ENCODE assay signal across 12 mouse cellular contexts in the genomic region with DNA sequence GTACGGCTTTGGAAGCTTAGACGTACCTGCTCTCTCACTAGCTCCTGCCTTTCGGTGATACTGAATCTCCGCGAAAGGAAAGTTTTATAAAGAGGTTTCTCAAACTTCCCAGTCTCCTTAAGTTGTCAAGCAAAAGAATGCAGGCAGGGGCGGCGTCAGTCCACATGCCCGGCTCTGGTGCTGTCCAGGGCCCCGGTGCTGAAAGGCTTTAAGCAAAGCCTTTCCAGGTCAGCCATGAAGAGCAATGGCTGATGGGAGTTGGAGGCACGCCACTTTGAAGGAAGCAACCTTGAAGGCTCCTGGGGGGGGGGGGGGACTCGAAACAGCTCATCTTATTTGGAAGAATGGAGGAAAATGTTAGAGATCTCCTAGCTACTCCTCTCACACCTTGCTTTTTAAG. TPM values are rescaled to one million over a fixed set of nuclear protein-coding genes. Genes with fewer than 3 reads are reported as not detected.
A peak's percentile ranks its signal among the peaks of the same experiment; 100 is the strongest.
DNase-seq lines count a peak whose midpoint lies in the region; ATAC-seq lines count a peak whose summit lies in the region.
"Had no signal": no experiment of that assay in that cellular context is flagged by ENCODE, and none has a peak within 500 bp of the region (broad histone marks: within the 10 kb centered on the region; RNA-seq: fewer than 3 reads in every experiment).

No protein-coding gene starts in this region.

- no peak overlapping the region for H3K4me3 ChIP-seq in limb, embryonic 11.5 days (ENCODE audit: low read depth, low read length)
- H3K4me3 ChIP-seq: layer of hippocampus, adult 2 months; midbrain, embryonic 12.5 days had no signal

- H3K9ac ChIP-seq in limb, embryonic 11.5 days (ENCODE audit: low read length) = no peak overlapping the region
- H3K9ac ChIP-seq: midbrain, embryonic 12.5 days had no signal

- intact Hi-C loops in heart, postnatal 25 days (cut with DNase I) = no loop called here

- no peaks in the 10 kb centered on the region for H3K36me3 ChIP-seq in limb, embryonic 11.5 days (ENCODE audit: control insufficient read depth, insufficient read depth, low read length)
- H3K36me3 ChIP-seq: midbrain, embryonic 12.5 days had no signal

- H3K9me3 ChIP-seq in limb, embryonic 11.5 days (ENCODE audit: control insufficient read depth, low read length) = no peaks in the 10 kb centered on the region
- H3K9me3 ChIP-seq: midbrain, embryonic 12.5 days had no signal

- no peak for ATAC-seq in limb, embryonic 11.5 days (ENCODE audit: insufficient number of reproducible peaks, low FRiP score, low TSS enrichment, low read depth)
- no peak for ATAC-seq in activated CD4-positive, CD25-positive, alpha-beta regulatory T cell, adult 4 months
- ATAC-seq in inflammation-experienced regulatory T-cells, adult 6 months = no peak

- DNase-seq in heart, postnatal 4 days = peak; percentile 63
- no peak for DNase-seq in heart, postnatal 25 days (ENCODE audit: low spot score)
- peak; percentile 40 for DNase-seq in 3T3-L1 (ENCODE audit: low read depth, low spot score)
- peak; percentile 19 to 64 for DNase-seq in adrenal gland, postnatal 36 days
- DNase-seq in limb, embryonic 11.5 days (ENCODE audit: low spot score) = peak; percentile 87
- no peak for DNase-seq in urinary bladder, adult 2 months (ENCODE audit: low spot score)
- DNase-seq: cerebellum, adult 11-12 months; gastrocnemius, postnatal 25 days had no signal

- no peak overlapping the region for H3K4me2 ChIP-seq in limb, embryonic 11.5 days (ENCODE audit: low read depth, severe bottlenecking)
- H3K4me2 ChIP-seq: midbrain, embryonic 12.5 days had no signal

- no peaks in the 10 kb centered on the region for H3K4me1 ChIP-seq in limb, embryonic 11.5 days (ENCODE audit: control insufficient read depth, insufficient read depth, low read length)

- H3K27me3 ChIP-seq in limb, embryonic 11.5 days (ENCODE audit: control insufficient read depth, insufficient read depth, low read length) = no peaks in the 10 kb centered on the region
- H3K27me3 ChIP-seq: midbrain, embryonic 12.5 days had no signal

- no peak overlapping the region for H3K27ac ChIP-seq in limb, embryonic 11.5 days (replicated peaks; ENCODE audit: low read depth, low read length)
- H3K27ac ChIP-seq: layer of hippocampus, adult 2 months; midbrain, embryonic 12.5 days had no signal

- 17% methylated on average over 11 of the region's 11 CpGs for WGBS in limb, embryonic 11.5 days

RNA-seq across cellular contexts. Expression of a gene that starts 34.3 kb away (rescaled TPM):
- under 1 TPM; 0.29 to 0.52 TPM for total RNA-seq in heart, postnatal 4 days (2021)
- total RNA-seq in heart, postnatal 25 days (2021) = under 1 TPM in 1 of 2 experiments, not detected in 1; 0.10 TPM
- total RNA-seq in adrenal gland, postnatal 36 days (2021) = under 1 TPM; 0.30 to 0.93 TPM
- polyA plus RNA-seq in limb, embryonic 11.5 days (2014; fragmentation: Nextera tagmentation; extraction: Ambion mirVana) = 1.2 and 1.7 TPM in 2 replicates
- polyA plus RNA-seq in activated CD4-positive, CD25-positive, alpha-beta regulatory T cell, adult 4 months (2017; shearing (Covaris generic)) = not detected
- polyA plus RNA-seq in inflammation-experienced regulatory T-cells, adult 6 months (2017; shearing (Covaris generic)) = not detected
- 0.18 and 0.29 TPM in 2 replicates for polyA plus RNA-seq in urinary bladder, adult 2 months (2012; rRNA removed)

Comparison
In these comparisons a context has a peak if more than half of its experiments do, and no peak if none do; other contexts are left out.
1. DNase-seq: peak in heart, postnatal 4 days (single experiment), 3T3-L1 (single experiment), adrenal gland, postnatal 36 days (2 of 2) and limb, embryonic 11.5 days (single experiment); none in heart, postnatal 25 days (single experiment) and urinary bladder, adult 2 months (single experiment).